Mouse (Mus musculus): ENCODE measurements around the gene Rnf130. TPM values are rescaled to one million over a fixed set of nuclear protein-coding genes. Genes with fewer than 3 reads are reported as not detected.

Gene Rnf130
- polyA plus RNA-seq, 1 experiment from 2014 or later: 46.5 TPM

DNA sequence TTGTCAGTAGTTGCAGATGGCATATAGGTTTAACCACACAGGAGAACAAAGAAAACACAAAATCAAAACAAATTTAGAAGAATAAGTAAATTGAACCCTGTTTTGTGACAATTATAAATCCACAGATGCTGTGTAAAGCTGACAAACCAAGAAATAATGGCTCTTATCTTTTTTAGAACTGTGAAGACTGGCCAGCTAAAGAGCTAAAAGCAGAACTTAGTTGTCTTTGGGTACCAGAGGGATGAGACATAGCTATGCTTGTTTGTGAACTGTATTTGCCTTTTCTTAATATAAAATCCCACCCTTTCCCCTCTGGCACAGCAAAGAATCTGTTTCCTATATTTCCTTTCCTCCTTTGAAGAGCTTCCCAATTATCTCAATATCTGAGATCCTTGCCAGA, 9.0 kb downstream of the Rnf130 start:
- Histone ChIP-seq H3K9me3 (ENCODE audit: control insufficient read depth) (no peaks in the 10 kb centered on the region), H3K9ac (ENCODE audit: low read depth, low read length) (no peak overlapping the region), H3K4me1 (replicated peaks; ENCODE audit: control insufficient read depth, insufficient read depth, low read length) (no peaks in the 10 kb centered on the region), H3K4me3 (ENCODE audit: low read depth, low read length) (no peak overlapping the region), H3K27me3 (replicated peaks; ENCODE audit: control insufficient read depth, insufficient read depth, low read length) (no peaks in the 10 kb centered on the region), H3K27ac (ENCODE audit: low read depth, low read length) (no peak overlapping the region), H3K36me3 (ENCODE audit: control insufficient read depth, insufficient read depth) (no peaks in the 10 kb centered on the region), H3K4me2 (replicated peaks; ENCODE audit: low read depth) (no peak overlapping the region)
- ATAC-seq: no peak
- no peak for TF ChIP-seq CTCF (IDR thresholded peaks at IDR 0.05; ENCODE audit: low read depth)

DNA sequence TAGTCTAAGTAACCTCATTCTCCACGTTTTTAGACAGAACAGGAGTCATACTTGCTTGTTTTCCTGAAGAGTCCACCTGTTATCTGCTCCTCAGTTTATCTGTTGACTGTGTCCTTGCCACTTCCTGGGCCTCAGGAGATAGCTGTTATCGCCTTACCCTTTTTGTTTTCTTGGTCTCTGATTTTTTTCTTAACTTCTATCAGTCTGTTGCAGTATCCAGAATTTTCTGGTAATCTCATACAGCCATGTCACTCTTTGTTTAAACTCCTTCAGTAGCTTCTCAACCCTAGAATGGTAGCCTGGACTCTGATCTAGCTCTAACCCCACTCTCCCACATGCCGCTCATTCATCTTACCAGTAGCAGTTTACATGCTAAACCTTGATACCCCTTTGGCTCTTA, 10.6 kb downstream of the Rnf130 start:
- no peaks in the 10 kb centered on the region for H3K9me3 ChIP-seq (ENCODE audit: control insufficient read depth)
- H3K36me3 ChIP-seq (ENCODE audit: control insufficient read depth, insufficient read depth): no peaks in the 10 kb centered on the region
- no peaks in the 10 kb centered on the region for H3K27me3 ChIP-seq (replicated peaks; ENCODE audit: control insufficient read depth, insufficient read depth, low read length)
- H3K4me2 ChIP-seq (replicated peaks; ENCODE audit: low read depth): no peak overlapping the region
- WGBS: 46% methylated on average over 3 of the region's 3 CpGs
- no peak overlapping the region for H3K4me3 ChIP-seq (ENCODE audit: low read depth, low read length)
- no peak for TF ChIP-seq CTCF (IDR thresholded peaks at IDR 0.05; ENCODE audit: low read depth)
- H3K9ac ChIP-seq (ENCODE audit: low read depth, low read length): no peak overlapping the region
- ATAC-seq: no peak
- H3K27ac ChIP-seq (ENCODE audit: low read depth, low read length): no peak overlapping the region
- no peaks in the 10 kb centered on the region for H3K4me1 ChIP-seq (replicated peaks; ENCODE audit: control insufficient read depth, insufficient read depth, low read length)

DNA sequence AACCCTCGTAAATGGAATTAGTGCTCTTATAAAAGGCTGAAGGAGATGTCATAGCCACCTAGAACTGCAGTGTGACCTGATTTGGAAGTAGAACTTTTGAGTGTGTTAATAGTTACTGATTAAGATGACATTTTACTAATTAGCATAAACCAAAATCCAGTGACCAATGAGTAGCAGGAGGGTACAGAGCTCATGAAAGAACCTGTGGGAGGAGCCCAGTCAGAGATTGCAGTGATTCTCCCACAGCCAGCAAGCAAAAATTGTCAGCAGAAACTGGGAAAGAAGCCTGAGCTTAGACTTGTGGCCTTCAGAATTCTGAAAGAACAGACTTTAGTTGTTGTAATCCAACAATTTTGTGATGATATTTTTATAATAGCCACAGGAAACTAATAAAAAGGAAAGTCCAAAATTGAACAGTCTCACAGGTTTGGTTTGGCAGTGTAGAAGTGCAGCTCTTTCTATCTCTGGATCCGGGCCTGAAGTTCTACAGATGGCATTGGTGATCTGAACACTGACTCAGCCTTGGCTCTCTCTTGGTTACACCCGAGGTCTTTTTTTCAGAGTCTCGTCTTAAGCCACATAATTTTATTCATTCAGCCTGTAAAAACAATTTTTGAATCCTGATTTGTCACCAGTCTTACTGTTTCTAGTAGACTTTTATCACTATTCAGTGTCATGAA, 11.8 kb downstream of the Rnf130 start:
- no peak overlapping the region for H3K4me3 ChIP-seq (ENCODE audit: low read depth, low read length)
- no peak overlapping the region for H3K4me2 ChIP-seq (replicated peaks; ENCODE audit: low read depth)
- WGBS: 79% methylated on average over 4 of the region's 4 CpGs
- H3K36me3 ChIP-seq (ENCODE audit: control insufficient read depth, insufficient read depth): no peaks in the 10 kb centered on the region
- TF ChIP-seq CTCF (IDR thresholded peaks at IDR 0.05; ENCODE audit: low read depth): no peak
- H3K27ac ChIP-seq (ENCODE audit: low read depth, low read length): no peak overlapping the region
- no peak for ATAC-seq
- H3K27me3 ChIP-seq (replicated peaks; ENCODE audit: control insufficient read depth, insufficient read depth, low read length): no peaks in the 10 kb centered on the region
- H3K4me1 ChIP-seq (replicated peaks; ENCODE audit: control insufficient read depth, insufficient read depth, low read length): no peaks in the 10 kb centered on the region
- no peaks in the 10 kb centered on the region for H3K9me3 ChIP-seq (ENCODE audit: control insufficient read depth)
- no peak overlapping the region for H3K9ac ChIP-seq (ENCODE audit: low read depth, low read length)

DNA sequence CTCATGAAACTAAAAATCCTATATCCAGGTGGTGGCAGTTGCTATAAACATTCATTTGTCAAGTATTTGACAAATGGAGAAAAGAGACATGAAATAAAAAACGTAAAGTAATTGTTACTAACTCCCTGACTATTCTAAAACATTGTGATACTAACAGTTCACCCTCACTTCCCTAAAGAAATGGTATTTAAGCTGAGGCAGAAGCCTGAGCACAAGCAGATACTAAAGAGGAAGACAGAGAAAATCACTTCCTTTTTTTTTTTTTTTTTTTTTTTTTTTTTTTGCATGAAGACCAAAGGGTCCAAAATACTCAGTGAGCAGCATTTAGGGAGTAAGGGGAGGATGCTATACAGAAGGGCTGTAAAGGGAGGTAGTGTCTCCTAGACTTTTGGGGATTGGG, 13.6 kb downstream of the Rnf130 start:
- no peaks in the 10 kb centered on the region for H3K4me1 ChIP-seq (replicated peaks; ENCODE audit: control insufficient read depth, insufficient read depth, low read length)
- no peak for TF ChIP-seq CTCF (IDR thresholded peaks at IDR 0.05; ENCODE audit: low read depth)
- H3K27me3 ChIP-seq (replicated peaks; ENCODE audit: control insufficient read depth, insufficient read depth, low read length): no peaks in the 10 kb centered on the region
- H3K4me2 ChIP-seq (replicated peaks; ENCODE audit: low read depth): no peak overlapping the region
- H3K9ac ChIP-seq (ENCODE audit: low read depth, low read length): no peak overlapping the region
- no peaks in the 10 kb centered on the region for H3K9me3 ChIP-seq (ENCODE audit: control insufficient read depth)
- H3K36me3 ChIP-seq (ENCODE audit: control insufficient read depth, insufficient read depth): no peaks in the 10 kb centered on the region
- H3K27ac ChIP-seq (ENCODE audit: low read depth, low read length): no peak overlapping the region
- no peak for ATAC-seq
- WGBS: 88% methylated on average over 1 of the region's 1 CpGs
- no peak overlapping the region for H3K4me3 ChIP-seq (ENCODE audit: low read depth, low read length)

DNA sequence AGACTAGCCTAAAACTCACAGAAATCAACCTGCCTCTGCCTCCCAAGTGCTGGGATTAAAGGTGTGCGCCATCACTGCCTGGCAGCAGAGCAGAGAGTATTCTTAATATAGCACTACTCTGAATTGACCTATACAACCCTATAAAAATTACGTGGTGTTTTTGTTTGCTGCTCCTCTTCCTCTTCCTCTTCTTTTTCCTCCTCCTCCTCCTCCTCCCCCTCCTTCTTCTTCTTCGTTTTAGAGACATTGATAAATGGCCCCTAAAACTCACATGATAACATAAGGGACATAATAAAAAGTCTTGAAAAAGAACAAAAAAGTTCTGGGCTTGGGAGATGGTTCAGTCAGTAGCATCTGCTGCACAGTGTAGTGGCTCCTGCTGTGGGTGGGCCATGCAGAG, 16.0 kb downstream of the Rnf130 start:
- no peak for ATAC-seq
- 52% methylated on average over 3 of the region's 3 CpGs for WGBS

DNA sequence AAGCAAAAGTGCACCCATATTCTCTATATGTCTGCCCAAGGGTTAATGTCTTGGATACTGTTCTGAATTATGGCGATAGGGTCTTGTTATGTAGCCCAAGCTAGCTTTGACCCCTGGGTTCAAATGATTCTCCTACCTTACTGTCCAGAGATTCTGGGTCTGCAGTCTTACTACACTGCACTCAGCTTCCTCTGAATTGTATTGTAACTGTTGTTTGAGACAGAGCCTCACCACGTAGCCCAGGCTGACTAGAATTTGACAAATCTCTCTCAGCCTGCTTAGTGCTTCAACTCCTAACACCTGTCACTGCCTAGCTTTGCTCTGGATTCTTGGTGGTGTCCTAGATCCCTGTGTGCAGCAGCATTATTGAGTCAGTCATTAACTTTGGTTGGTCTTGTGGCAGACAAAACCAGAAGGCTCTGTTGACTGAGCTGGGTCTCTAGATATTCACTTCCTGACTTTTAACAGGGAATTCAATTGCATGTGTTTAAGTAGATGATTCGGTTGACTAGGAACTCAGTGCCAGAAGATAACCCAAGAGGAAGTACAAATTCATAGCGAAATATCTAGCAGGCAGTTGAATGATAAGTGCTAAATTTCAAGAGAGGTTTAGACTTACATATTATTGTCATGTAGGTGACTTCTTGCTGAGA, 17.3 kb downstream of the Rnf130 start:
- no peak overlapping the region for H3K4me2 ChIP-seq (replicated peaks; ENCODE audit: low read depth)
- no peaks in the 10 kb centered on the region for H3K36me3 ChIP-seq (ENCODE audit: control insufficient read depth, insufficient read depth)
- H3K4me3 ChIP-seq (ENCODE audit: low read depth, low read length): no peak overlapping the region
- no peaks in the 10 kb centered on the region for H3K9me3 ChIP-seq (ENCODE audit: control insufficient read depth)
- H3K9ac ChIP-seq (ENCODE audit: low read depth, low read length): no peak overlapping the region
- H3K27me3 ChIP-seq (replicated peaks; ENCODE audit: control insufficient read depth, insufficient read depth, low read length): no peaks in the 10 kb centered on the region
- H3K4me1 ChIP-seq (replicated peaks; ENCODE audit: control insufficient read depth, insufficient read depth, low read length): no peaks in the 10 kb centered on the region
- no peak for ATAC-seq
- TF ChIP-seq CTCF (IDR thresholded peaks at IDR 0.05; ENCODE audit: low read depth): no peak
- no peak overlapping the region for H3K27ac ChIP-seq (ENCODE audit: low read depth, low read length)
- WGBS: 63% methylated on average over 4 of the region's 4 CpGs

More for the DNA sequence above, 16.0 kb downstream of the Rnf130 start:
- H3K36me3 ChIP-seq (ENCODE audit: control insufficient read depth, insufficient read depth): no peaks in the 10 kb centered on the region
- H3K9ac ChIP-seq (ENCODE audit: low read depth, low read length): no peak overlapping the region
- H3K4me3 ChIP-seq (ENCODE audit: low read depth, low read length): no peak overlapping the region
- H3K27me3 ChIP-seq (replicated peaks; ENCODE audit: control insufficient read depth, insufficient read depth, low read length): no peaks in the 10 kb centered on the region
- TF ChIP-seq CTCF (IDR thresholded peaks at IDR 0.05; ENCODE audit: low read depth): no peak
- H3K27ac ChIP-seq (ENCODE audit: low read depth, low read length): no peak overlapping the region
- H3K9me3 ChIP-seq (ENCODE audit: control insufficient read depth): no peaks in the 10 kb centered on the region
- H3K4me2 ChIP-seq (replicated peaks; ENCODE audit: low read depth): no peak overlapping the region
- H3K4me1 ChIP-seq (replicated peaks; ENCODE audit: control insufficient read depth, insufficient read depth, low read length): no peaks in the 10 kb centered on the region
